Mouse (Mus musculus) C3H10T1/2 (cell line): ENCODE data around the gene Plxna4. TPM values are rescaled to one million over a fixed set of nuclear protein-coding genes. Genes with fewer than 3 reads are reported as not detected.

Source experiments
- polyA plus RNA-seq, 2 experiments: library from polyadenylated mRNA; unstranded; fragments of >200 nt; fragmentation: generic; extraction: Trizol; gene quantifications; one replicate each; pipeline ENCODE4 v1.2.1; 2012; ENCODE audit warnings: missing spikeins in 2 of 2

The Plxna4 gene
- under 1 TPM; 0.20 to 0.55 TPM for polyA plus RNA-seq

GRCm38 (mm10) chr6:32588056-32588671, at the start of gene Plxna4:
Plxna4 (minus strand) TSS chr6:32588192.

